Mouse (Mus musculus): ENCODE data around the gene Prkcb. TPM values are rescaled to one million over a fixed set of nuclear protein-coding genes. Genes with fewer than 3 reads are reported as not detected.

The Prkcb gene
- polyA plus RNA-seq, 1 experiment from 2014 or later: 5.6 TPM

- Histone ChIP-seq H3K4me2 (replicated peaks) (no peak overlapping the region), H3K4me1 (peaks cover 3% of the 10 kb centered on the region; the same call in 1 of the 2 replicates), H3K9me3 (no peaks in the 10 kb centered on the region), H3K36me3 (no peaks in the 10 kb centered on the region), H3K27me3 (no peaks in the 10 kb centered on the region), H3K4me3 (no peak overlapping the region), H3K9ac (no peak overlapping the region), H3K27ac (no peak overlapping the region)
- WGBS: 44% methylated on average over 5 of the region's 5 CpGs
- no peak for ATAC-seq (ENCODE audit: insufficient number of reproducible peaks, insufficient read depth, low FRiP score, low TSS enrichment)
Observed at GRCm38 (mm10) chr7:122393964-122394363, 105.4 kb downstream of the Prkcb start.

- Histone ChIP-seq H3K27me3 (no peaks in the 10 kb centered on the region), H3K9ac (no peak overlapping the region), H3K4me3 (no peak overlapping the region), H3K27ac (no peak overlapping the region), H3K4me1 (no peaks in the 10 kb centered on the region), H3K36me3 (no peaks in the 10 kb centered on the region), H3K4me2 (replicated peaks) (no peak overlapping the region), H3K9me3 (no peaks in the 10 kb centered on the region)
- ATAC-seq (ENCODE audit: insufficient number of reproducible peaks, insufficient read depth, low FRiP score, low TSS enrichment): no peak
- WGBS: 76% methylated on average over 7 of the region's 7 CpGs
Observed at GRCm38 (mm10) chr7:122395159-122395975, 106.8 kb downstream of the Prkcb start.

GRCm38 (mm10) chr7:122395976-122396315, 107.4 kb downstream of the Prkcb start:
- no peak overlapping the region for H3K4me2 ChIP-seq (replicated peaks)
- H3K27ac ChIP-seq: no peak overlapping the region
- H3K4me3 ChIP-seq: no peak overlapping the region
- no peaks in the 10 kb centered on the region for H3K36me3 ChIP-seq
- ATAC-seq (ENCODE audit: insufficient number of reproducible peaks, insufficient read depth, low FRiP score, low TSS enrichment): no peak
- WGBS: 75% methylated on average over 5 of the region's 5 CpGs
- no peaks in the 10 kb centered on the region for H3K4me1 ChIP-seq
- H3K9me3 ChIP-seq: no peaks in the 10 kb centered on the region
- no peak overlapping the region for H3K9ac ChIP-seq
- no peaks in the 10 kb centered on the region for H3K27me3 ChIP-seq

- 65% methylated on average over 3 of the region's 3 CpGs for WGBS
- Histone ChIP-seq H3K9ac (no peak overlapping the region), H3K4me2 (replicated peaks) (no peak overlapping the region), H3K27me3 (no peaks in the 10 kb centered on the region), H3K4me1 (no peaks in the 10 kb centered on the region), H3K36me3 (no peaks in the 10 kb centered on the region), H3K9me3 (no peaks in the 10 kb centered on the region), H3K4me3 (no peak overlapping the region), H3K27ac (no peak overlapping the region)
- ATAC-seq (ENCODE audit: insufficient number of reproducible peaks, insufficient read depth, low FRiP score, low TSS enrichment): no peak
Observed at GRCm38 (mm10) chr7:122397699-122398098, 109.1 kb downstream of the Prkcb start.

GRCm38 (mm10) chr7:122402041-122402440, 113.5 kb downstream of the Prkcb start:
- 85% methylated on average over 7 of the region's 7 CpGs for WGBS
- H3K4me2 ChIP-seq (replicated peaks): no peak overlapping the region
- peaks cover 14% of the 10 kb centered on the region for H3K4me1 ChIP-seq
- no peak overlapping the region for H3K9ac ChIP-seq
- no peaks in the 10 kb centered on the region for H3K9me3 ChIP-seq
- no peaks in the 10 kb centered on the region for H3K36me3 ChIP-seq
- no peaks in the 10 kb centered on the region for H3K27me3 ChIP-seq
- H3K4me3 ChIP-seq: no peak overlapping the region
- H3K27ac ChIP-seq: no peak overlapping the region
- no peak for ATAC-seq (ENCODE audit: insufficient number of reproducible peaks, insufficient read depth, low FRiP score, low TSS enrichment)

- no peak for ATAC-seq (ENCODE audit: insufficient number of reproducible peaks, insufficient read depth, low FRiP score, low TSS enrichment)
- no peak overlapping the region for H3K4me3 ChIP-seq
- H3K27ac ChIP-seq: no peak overlapping the region
- H3K9me3 ChIP-seq: no peaks in the 10 kb centered on the region
- no peak overlapping the region for H3K4me2 ChIP-seq (replicated peaks)
- H3K36me3 ChIP-seq: no peaks in the 10 kb centered on the region
- H3K27me3 ChIP-seq: no peaks in the 10 kb centered on the region
- 83% methylated on average over 4 of the region's 4 CpGs for WGBS
- no peak overlapping the region for H3K9ac ChIP-seq
- peaks cover 14% of the 10 kb centered on the region for H3K4me1 ChIP-seq
Observed at GRCm38 (mm10) chr7:122403343-122403742, 114.8 kb downstream of the Prkcb start.

GRCm38 (mm10) chr7:122404571-122405393, 116.2 kb downstream of the Prkcb start:
- peak overlapping the region; percentile 38 for H3K9ac ChIP-seq
- peak overlapping the region; percentile 60 for H3K27ac ChIP-seq
- H3K36me3 ChIP-seq: no peaks in the 10 kb centered on the region
- H3K4me2 ChIP-seq (replicated peaks): peak overlapping the region; percentile 47
- no peaks in the 10 kb centered on the region for H3K9me3 ChIP-seq
- H3K27me3 ChIP-seq: no peaks in the 10 kb centered on the region
- H3K4me1 ChIP-seq: peaks cover 14% of the 10 kb centered on the region
- ATAC-seq (ENCODE audit: insufficient number of reproducible peaks, insufficient read depth, low FRiP score, low TSS enrichment): peak; percentile 53; the same call in 1 of the 2 replicates
- H3K4me3 ChIP-seq: peak overlapping the region; percentile 13
- WGBS: 2% methylated on average over 21 of the region's 21 CpGs

GRCm38 (mm10) chr7:122406625-122407024, 118.1 kb downstream of the Prkcb start:
- no peak for ATAC-seq (ENCODE audit: insufficient number of reproducible peaks, insufficient read depth, low FRiP score, low TSS enrichment)
- H3K4me2 ChIP-seq (replicated peaks): no peak overlapping the region
- H3K27ac ChIP-seq: no peak overlapping the region
- H3K27me3 ChIP-seq: no peaks in the 10 kb centered on the region
- H3K4me3 ChIP-seq: no peak overlapping the region
- WGBS: 75% methylated on average over 13 of the region's 13 CpGs
- no peaks in the 10 kb centered on the region for H3K9me3 ChIP-seq
- no peak overlapping the region for H3K9ac ChIP-seq
- H3K4me1 ChIP-seq: peaks cover 14% of the 10 kb centered on the region
- no peaks in the 10 kb centered on the region for H3K36me3 ChIP-seq

GRCm38 (mm10) chr7:122409945-122410344, 121.4 kb downstream of the Prkcb start:
- ATAC-seq (ENCODE audit: insufficient number of reproducible peaks, insufficient read depth, low FRiP score, low TSS enrichment): no peak
- Histone ChIP-seq H3K27ac (no peak overlapping the region), H3K36me3 (no peaks in the 10 kb centered on the region), H3K9me3 (no peaks in the 10 kb centered on the region), H3K9ac (no peak overlapping the region), H3K27me3 (no peaks in the 10 kb centered on the region), H3K4me1 (peaks cover 4% of the 10 kb centered on the region), H3K4me3 (no peak overlapping the region), H3K4me2 (replicated peaks) (no peak overlapping the region)
- WGBS: 74% methylated on average over 6 of the region's 6 CpGs

GRCm38 (mm10) chr7:122410873-122411272, 122.3 kb downstream of the Prkcb start:
- no peak overlapping the region for H3K27ac ChIP-seq
- H3K4me3 ChIP-seq: no peak overlapping the region
- no peaks in the 10 kb centered on the region for H3K4me1 ChIP-seq
- no peaks in the 10 kb centered on the region for H3K9me3 ChIP-seq
- H3K27me3 ChIP-seq: no peaks in the 10 kb centered on the region
- no peak overlapping the region for H3K9ac ChIP-seq
- ATAC-seq (ENCODE audit: insufficient number of reproducible peaks, insufficient read depth, low FRiP score, low TSS enrichment): no peak
- H3K36me3 ChIP-seq: no peaks in the 10 kb centered on the region
- H3K4me2 ChIP-seq (replicated peaks): no peak overlapping the region
- 95% methylated on average over 3 of the region's 3 CpGs for WGBS

GRCm38 (mm10) chr7:122413231-122413630, 124.7 kb downstream of the Prkcb start:
- H3K36me3 ChIP-seq: no peaks in the 10 kb centered on the region
- H3K4me2 ChIP-seq (replicated peaks): no peak overlapping the region
- ATAC-seq (ENCODE audit: insufficient number of reproducible peaks, insufficient read depth, low FRiP score, low TSS enrichment): no peak
- WGBS: 77% methylated on average over 6 of the region's 6 CpGs
- no peaks in the 10 kb centered on the region for H3K4me1 ChIP-seq
- no peak overlapping the region for H3K4me3 ChIP-seq
- H3K9me3 ChIP-seq: no peaks in the 10 kb centered on the region
- H3K27me3 ChIP-seq: no peaks in the 10 kb centered on the region
- no peak overlapping the region for H3K9ac ChIP-seq
- H3K27ac ChIP-seq: no peak overlapping the region

GRCm38 (mm10) chr7:122414146-122414545, 125.6 kb downstream of the Prkcb start:
- Histone ChIP-seq H3K27ac (no peak overlapping the region), H3K4me3 (no peak overlapping the region), H3K4me2 (replicated peaks) (no peak overlapping the region), H3K36me3 (no peaks in the 10 kb centered on the region), H3K4me1 (no peaks in the 10 kb centered on the region), H3K27me3 (no peaks in the 10 kb centered on the region), H3K9ac (no peak overlapping the region), H3K9me3 (no peaks in the 10 kb centered on the region)
- no peak for ATAC-seq (ENCODE audit: insufficient number of reproducible peaks, insufficient read depth, low FRiP score, low TSS enrichment)
- 82% methylated on average over 10 of the region's 10 CpGs for WGBS

All from embryonic facial prominence, embryonic 12.5 days (tissue).